Mouse (Mus musculus) MEL (cell line): Measurements from ENCODE around the gene Sgms1. TPM values are rescaled to one million over a fixed set of nuclear protein-coding genes. Genes with fewer than 3 reads are reported as not detected.

Experiments
- DNase-seq: peaks from one replicate; pipeline ENCODE4 v3.0.0; 2011; ENCODE audit warnings: low read depth, low spot score
- H3K27ac ChIP-seq: 2 replicates; pipeline ENCODE4 v1.5.1; 2012; ENCODE audit warnings: low read depth, mild to moderate bottlenecking, control low read depth, low read length, moderate library complexity; ENCODE audit not compliant: control insufficient read depth
- H3K27me3 ChIP-seq, 2 experiments: fragments of 150-350 bp in 1 of 2; sonication (generic) in 1 of 2; 2 replicates each; pipeline ENCODE4 v1.6.1; 2012; ENCODE audit warnings: low read length in 2 of 2, mild to moderate bottlenecking in 2 of 2, improper control_type of control experiment in 1 of 2, moderate library complexity in 1 of 2; ENCODE audit not compliant: insufficient read depth in 2 of 2, control insufficient read depth in 1 of 2
- H3K36me3 ChIP-seq, 2 experiments: 2 replicates each; pipeline ENCODE4 v1.6.1; 2012 to 2014; ENCODE audit warnings: low read length in 2 of 2, improper control_type of control experiment in 1 of 2, inconsistent platforms in 1 of 2, mild to moderate bottlenecking in 1 of 2; ENCODE audit not compliant: insufficient read depth in 2 of 2, control insufficient read depth in 1 of 2
- H3K4me1 ChIP-seq, 2 experiments: fragments of 150-350 bp in 1 of 2; sonication (generic) in 1 of 2; 2 replicates each; pipeline ENCODE4 v1.6.1; 2012; ENCODE audit warnings: low read length in 2 of 2, improper control_type of control experiment in 1 of 2, mild to moderate bottlenecking in 1 of 2; ENCODE audit not compliant: insufficient read depth in 2 of 2, control insufficient read depth in 1 of 2
- H3K4me3 ChIP-seq, 2 experiments: fragments of 150-350 bp in 1 of 2; sonication (generic) in 1 of 2; 2 replicates each; pipeline ENCODE4 v1.5.1; 2012; ENCODE audit warnings: low read depth in 2 of 2, low read length in 2 of 2, mild to moderate bottlenecking in 2 of 2, moderate library complexity in 2 of 2, control low read depth in 1 of 2, improper control_type of control experiment in 1 of 2; ENCODE audit not compliant: control insufficient read depth in 1 of 2, insufficient read depth in 1 of 2
- H3K79me2 ChIP-seq: 2 replicates; pipeline ENCODE4 v1.6.1; 2012; ENCODE audit warnings: mild to moderate bottlenecking, low read length, moderate library complexity; ENCODE audit not compliant: control insufficient read depth, poor library complexity, insufficient read depth
- H3K9ac ChIP-seq: 2 replicates; pipeline ENCODE4 v1.6.1; 2012; ENCODE audit warnings: low read depth, mild to moderate bottlenecking, control low read depth, low read length, moderate library complexity; ENCODE audit not compliant: control insufficient read depth, poor library complexity, severe bottlenecking
- H3K9me3 ChIP-seq: fragments of 150-350 bp; sonication (generic); replicated peaks from 2 replicates; pipeline ENCODE4 v1.6.1; 2012; ENCODE audit warnings: mild to moderate bottlenecking, low read length, improper control_type of control experiment, moderate library complexity; ENCODE audit not compliant: insufficient read depth
- BHLHE40 ChIP-seq: IDR thresholded peaks from 2 replicates; pipeline ENCODE4 v1.6.1; 2012; ENCODE audit warnings: low read depth, mild to moderate bottlenecking, inconsistent platforms, low read length, improper control_type of control experiment, borderline replicate concordance
- CHD2 ChIP-seq: IDR thresholded peaks from 2 replicates; pipeline ENCODE4 v1.6.1; 2011; ENCODE audit warnings: low read length, improper control_type of control experiment
- CTCF ChIP-seq, 3 experiments: IDR thresholded peaks in 2 of 3; conservative IDR thresholded peaks in 1 of 3; 2 replicates each; pipeline ENCODE4 v1.5.1; 2011 to 2012; ENCODE audit warnings: low read length in 3 of 3, low read depth in 2 of 3, mild to moderate bottlenecking in 2 of 3, improper control_type of control experiment in 1 of 3, inconsistent platforms in 1 of 3, mixed read lengths in 1 of 3, moderate library complexity in 1 of 3; ENCODE audit not compliant: control insufficient read depth in 1 of 3, insufficient read depth in 1 of 3, poor library complexity in 1 of 3, severe bottlenecking in 1 of 3
- E2F4 ChIP-seq: IDR thresholded peaks from 2 replicates; pipeline ENCODE4 v1.6.1; 2011; ENCODE audit warnings: low read depth, low read length, improper control_type of control experiment, borderline replicate concordance
- ELF1 ChIP-seq: IDR thresholded peaks from 2 replicates; pipeline ENCODE4 v1.6.1; 2014; ENCODE audit warnings: low read depth, mild to moderate bottlenecking, inconsistent platforms, low read length, improper control_type of control experiment, moderate library complexity
- EP300 ChIP-seq, 2 experiments: IDR thresholded peaks; 2 replicates each; pipeline ENCODE4 v1.6.1; 2011; ENCODE audit warnings: improper control_type of control experiment in 2 of 2, low read length in 2 of 2, low read depth in 1 of 2, mild to moderate bottlenecking in 1 of 2
- HCFC1 ChIP-seq: IDR thresholded peaks from 2 replicates; pipeline ENCODE4 v1.6.1; 2012; ENCODE audit warnings: low read depth, mild to moderate bottlenecking, inconsistent platforms, low read length, improper control_type of control experiment, moderate library complexity
- KAT2A ChIP-seq: conservative IDR thresholded peaks from 2 replicates; pipeline ENCODE4 v1.6.1; 2012; ENCODE audit warnings: low read depth, low read length, improper control_type of control experiment, inconsistent platforms
- MXI1 ChIP-seq: IDR thresholded peaks from 2 replicates; pipeline ENCODE4 v1.6.1; 2011; ENCODE audit warnings: mild to moderate bottlenecking, low read depth, low read length, improper control_type of control experiment
- NELFE ChIP-seq: IDR thresholded peaks from 2 replicates; pipeline ENCODE4 v1.6.1; 2011; ENCODE audit warnings: low read depth, low read length, improper control_type of control experiment
- NRF1 ChIP-seq: IDR thresholded peaks from 2 replicates; pipeline ENCODE4 v1.6.1; 2014; ENCODE audit warnings: low read depth, mild to moderate bottlenecking, inconsistent platforms, low read length, improper control_type of control experiment, moderate library complexity; ENCODE audit not compliant: poor library complexity, insufficient read depth, severe bottlenecking
- POLR2AphosphoS2 ChIP-seq: IDR thresholded peaks from 2 replicates; pipeline ENCODE4 v1.6.1; 2011; ENCODE audit warnings: low read length, improper control_type of control experiment
- RAD21 ChIP-seq: IDR thresholded peaks from 2 replicates; pipeline ENCODE4 v1.6.1; 2011; ENCODE audit warnings: mild to moderate bottlenecking, low read depth, low read length, improper control_type of control experiment
- RCOR1 ChIP-seq: IDR thresholded peaks from 2 replicates; pipeline ENCODE4 v1.6.1; 2012; ENCODE audit warnings: low read depth, mild to moderate bottlenecking, inconsistent platforms, low read length, improper control_type of control experiment
- SIN3A ChIP-seq: IDR thresholded peaks from 2 replicates; pipeline ENCODE4 v1.6.1; 2012; ENCODE audit warnings: low read length, improper control_type of control experiment, inconsistent platforms
- SMC3 ChIP-seq: IDR thresholded peaks from 2 replicates; pipeline ENCODE4 v1.6.1; 2011; ENCODE audit warnings: low read depth, low read length, improper control_type of control experiment
- ZC3H11A ChIP-seq: IDR thresholded peaks from 2 replicates; pipeline ENCODE4 v1.6.1; 2012; ENCODE audit warnings: low read depth, mild to moderate bottlenecking, inconsistent platforms, low read length, improper control_type of control experiment
- ZKSCAN1 ChIP-seq: IDR thresholded peaks from 2 replicates; pipeline ENCODE4 v1.6.1; 2012; ENCODE audit warnings: low read depth, mild to moderate bottlenecking, inconsistent platforms, low read length, improper control_type of control experiment, moderate library complexity
- ZNF384 ChIP-seq: IDR thresholded peaks from 2 replicates; pipeline ENCODE4 v1.6.1; 2012; ENCODE audit warnings: low read depth, mild to moderate bottlenecking, inconsistent platforms, low read length, improper control_type of control experiment
- polyA plus RNA-seq, 2 experiments: library from polyadenylated mRNA; stranded (reverse) in 1 of 2; unstranded in 1 of 2; fragments of >175 nt in 1 of 2; fragments of >200 nt in 1 of 2; gene quantifications; 2 replicates each; pipeline versions ENCODE4 v1.2.1 to v1.2.4; 2012; ENCODE audit warnings: low replicate concordance in 2 of 2, low read depth in 1 of 2; ENCODE audit not compliant: insufficient read length in 2 of 2, insufficient read depth in 1 of 2, missing spikeins in 1 of 2
- total RNA-seq: library from RNA; depleted of rRNA; stranded (reverse); fragments of 300-350 nt; gene quantifications from 2 replicates; pipeline ENCODE4 v1.2.3, GENCODE M21; 2012

Gene Sgms1
- total and polyA plus RNA-seq, 3 experiments, result 16.3 to 18.5 TPM; not detected in 1

DNA sequence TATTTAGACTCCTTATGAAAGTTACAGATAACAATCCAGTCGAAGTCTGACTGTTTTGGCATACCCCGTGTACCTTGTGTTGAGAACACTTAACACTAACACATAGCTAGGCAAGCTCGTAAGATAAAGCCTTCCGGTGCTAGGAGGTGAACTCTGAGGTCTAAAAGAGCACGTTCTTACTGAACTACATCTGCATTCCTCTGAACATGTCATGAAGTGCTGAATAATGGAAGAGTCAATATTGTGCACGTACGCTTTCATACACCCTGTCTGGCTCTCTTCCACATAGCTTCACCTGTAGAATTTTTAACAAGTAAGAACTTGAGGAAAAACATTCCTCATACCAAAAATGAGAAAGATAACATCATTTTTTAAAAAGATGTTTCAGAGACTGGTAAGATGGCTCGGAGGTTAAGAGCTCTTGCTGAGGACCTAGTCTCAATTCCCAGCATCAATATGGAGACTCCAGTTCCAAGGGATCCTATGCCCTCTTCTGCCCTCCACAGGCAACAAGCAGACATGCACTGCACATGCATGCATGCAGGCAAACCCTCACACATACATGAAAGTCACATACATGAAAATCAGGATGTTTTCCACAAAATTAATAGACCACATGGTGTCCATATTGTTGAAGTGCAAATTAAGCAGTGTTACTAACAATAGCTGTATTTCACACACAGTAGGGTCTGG lies 4.4 kb upstream of the Sgms1 start:
- no peak for DNase-seq
- Histone ChIP-seq H3K36me3 (peaks cover 0 to 14% of the 10 kb centered on the region in 2 experiments; a peak in 2 of 4 replicates), H3K27ac (no peak overlapping the region), H3K4me1 (peaks cover 0 to 9% of the 10 kb centered on the region in 2 experiments; a peak in 3 of 4 replicates), H3K79me2 (peaks cover 9% of the 10 kb centered on the region; the same call in 1 of the 2 replicates), H3K9ac (no peak overlapping the region), H3K4me3 (no peak overlapping the region), H3K27me3 (no peaks in the 10 kb centered on the region), H3K9me3 (no peaks in the 10 kb centered on the region)
- TF ChIP-seq RAD21 (peak; percentile 17), ZC3H11A (peak; percentile 20; the same call in 1 of the 2 replicates), KAT2A (no peak), NELFE (no peak), CTCF (IDR thresholded peaks at IDR 0.05 in 2 of 3, conservative IDR thresholded peaks at IDR 0.05 in 1 of 3; ENCODE audit: control insufficient read depth in 1 of 3, insufficient read depth in 1 of 3, low read depth in 2 of 3, low read length in 3 of 3, poor library complexity in 1 of 3, severe bottlenecking in 1 of 3) (peak; percentile 21 to 32 (median 23); a peak in 4 of 6 replicates), SMC3 (0 out of 2 replicates have a peak, but pooled peaks have one; percentile 11), E2F4 (no peak)

DNA sequence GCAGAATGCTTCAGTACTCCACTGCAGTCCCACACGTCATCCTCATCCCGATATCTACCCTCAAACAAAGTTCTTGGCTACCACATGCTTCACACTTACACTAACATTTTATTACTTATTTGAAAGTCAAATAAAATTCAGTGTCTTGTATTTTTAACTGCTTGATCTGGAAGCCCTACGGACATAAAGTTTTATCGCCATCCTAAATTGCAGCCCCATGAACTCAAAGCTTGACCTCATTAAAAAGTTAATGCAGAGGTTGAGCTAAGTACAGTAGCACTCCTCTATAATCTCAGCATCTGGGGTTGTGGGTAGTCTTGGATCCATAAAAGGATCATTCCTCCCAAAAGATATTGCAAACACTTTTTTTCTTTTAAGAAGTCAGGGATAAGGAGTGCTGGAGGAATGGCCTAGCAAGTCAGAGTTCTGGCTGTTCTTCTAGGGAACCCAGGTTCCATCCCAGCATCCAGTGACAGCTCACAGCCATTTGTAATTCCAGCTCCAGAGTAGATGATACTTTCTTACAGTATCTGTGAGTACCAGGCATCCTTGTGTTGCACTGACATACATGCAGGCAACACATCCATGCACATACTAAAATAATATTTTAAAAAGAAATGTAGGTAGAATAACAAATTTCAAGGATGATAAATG lies 3.7 kb upstream of the Sgms1 start:
- no peak for DNase-seq
- TF ChIP-seq RCOR1, result no peak
- TF ChIP-seq NRF1, result no peak
- TF ChIP-seq, all 39 proteins: peak for 0
- peaks cover 0 to 14% of the 10 kb centered on the region in 2 experiments; a peak in 2 of 4 replicates for H3K36me3 ChIP-seq
- H3K9me3 ChIP-seq, result no peaks in the 10 kb centered on the region
- H3K9ac ChIP-seq, result no peak overlapping the region
- no peaks in the 10 kb centered on the region for H3K27me3 ChIP-seq
- H3K27ac ChIP-seq, result no peak overlapping the region
- H3K79me2 ChIP-seq, result peaks cover 9% of the 10 kb centered on the region
- H3K4me1 ChIP-seq, result peaks cover 0 to 9% of the 10 kb centered on the region in 2 experiments; a peak in 3 of 4 replicates
- no peak overlapping the region for H3K4me3 ChIP-seq

DNA sequence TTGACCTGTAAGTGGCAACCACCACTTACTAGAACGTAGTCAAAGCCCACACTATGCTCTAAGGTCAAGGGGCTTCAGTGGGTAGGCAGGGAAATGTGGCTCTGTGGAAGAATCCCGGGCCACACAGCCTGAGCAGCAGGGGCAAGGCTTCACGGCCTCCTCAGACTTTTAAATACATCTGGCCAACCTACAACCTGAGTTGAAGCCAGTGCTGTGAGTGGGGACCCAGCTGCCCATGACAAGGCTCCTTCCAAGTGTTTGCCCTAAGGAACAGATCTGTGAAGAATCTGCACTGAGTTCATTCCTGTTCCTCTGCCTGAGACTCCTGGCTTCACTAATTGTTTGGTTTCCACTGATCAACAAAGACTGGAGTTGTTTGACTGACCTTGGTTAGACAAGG lies 1.9 kb upstream of the Sgms1 start:
- DNase-seq, result no peak
- H3K9ac ChIP-seq, result no peak overlapping the region
- no peak overlapping the region for H3K27ac ChIP-seq
- no peak for TF ChIP-seq E2F4
- no peak for TF ChIP-seq SIN3A
- TF ChIP-seq HCFC1, result no peak
- TF ChIP-seq POLR2AphosphoS2, result no peak
- TF ChIP-seq CHD2, result no peak
- TF ChIP-seq MXI1, result no peak
- TF ChIP-seq ELF1, result no peak
- TF ChIP-seq NRF1, result no peak
- no peak for TF ChIP-seq ZNF384
- no peak for TF ChIP-seq ZKSCAN1
- TF ChIP-seq BHLHE40, result no peak
- TF ChIP-seq EP300 (IDR thresholded peaks at IDR 0.05; ENCODE audit: low read depth in 1 of 2, low read length in 2 of 2), result no peak
- peaks cover 27% of the 10 kb centered on the region for H3K79me2 ChIP-seq
- no peaks in the 10 kb centered on the region for H3K27me3 ChIP-seq
- H3K9me3 ChIP-seq, result no peaks in the 10 kb centered on the region
- H3K4me1 ChIP-seq, result peaks cover 0 to 22% of the 10 kb centered on the region in 2 experiments; a peak in 3 of 4 replicates
- no peak overlapping the region for H3K4me3 ChIP-seq
- H3K36me3 ChIP-seq, result peaks cover 0 to 19% of the 10 kb centered on the region in 2 experiments; a peak in 2 of 4 replicates
